Mouse (Mus musculus) cortical plate, adult 2 months (tissue): ENCODE data around the gene Ptgis. TPM values are rescaled to one million over a fixed set of nuclear protein-coding genes. Genes with fewer than 3 reads are reported as not detected.

Source experiments
- H3K27ac ChIP-seq: fragments of 200-500 bp; 2 replicates; pipeline ENCODE4 v1.5.1; 2012; ENCODE audit warnings: low read length, control low read depth, inconsistent platforms; ENCODE audit not compliant: insufficient read depth
- H3K4me1 ChIP-seq: fragments of 200-500 bp; 2 replicates; pipeline ENCODE4 v1.6.1; 2011; ENCODE audit warnings: low read length; ENCODE audit not compliant: control insufficient read depth, insufficient read depth
- H3K4me3 ChIP-seq: fragments of 200-500 bp; 2 replicates; pipeline ENCODE4 v1.5.1; 2011; ENCODE audit warnings: mild to moderate bottlenecking, low read length, control low read depth; ENCODE audit not compliant: insufficient read depth
- CTCF ChIP-seq: fragments of 200-500 bp; IDR thresholded peaks from 2 replicates; pipeline ENCODE4 v1.5.1; 2011; ENCODE audit warnings: mild to moderate bottlenecking, control low read depth, low read length; ENCODE audit not compliant: insufficient read depth; ENCODE audit errors: extremely low read depth
- POLR2A ChIP-seq: fragments of 200-500 bp; IDR thresholded peaks from 2 replicates; pipeline ENCODE4 v1.6.1; 2011; ENCODE audit warnings: mild to moderate bottlenecking, low read length, control low read depth; ENCODE audit not compliant: insufficient read depth; ENCODE audit errors: extremely low read depth
- polyA plus RNA-seq: library from polyadenylated mRNA; depleted of rRNA; stranded (reverse); fragments of >200 nt; gene quantifications from 2 replicates; pipeline ENCODE4 v1.2.3, GENCODE M21; 2012

Gene Ptgis
- polyA plus RNA-seq, 1 experiment, result 2.0 TPM

DNA sequence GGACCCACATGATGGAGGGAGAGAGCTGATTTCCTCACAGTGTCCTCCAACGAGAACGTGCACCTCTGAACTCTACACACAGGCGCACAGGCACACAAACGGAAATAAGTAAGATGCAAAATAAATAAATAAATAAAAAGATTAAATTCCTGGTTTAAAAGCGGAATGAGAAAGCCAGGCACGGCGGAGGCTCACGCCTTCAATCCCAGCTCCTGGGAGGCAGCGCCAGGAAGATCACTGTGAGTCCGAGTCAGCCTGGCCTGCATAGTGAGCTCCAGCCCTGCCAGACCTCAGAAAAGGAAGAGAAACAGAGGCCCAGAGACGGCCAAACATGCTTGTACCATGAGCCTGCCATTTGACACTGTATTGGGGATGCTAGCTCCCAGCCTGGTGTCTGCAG is 23.5 kb upstream of the Ptgis start:
- Histone ChIP-seq H3K4me3 (no peak overlapping the region), H3K4me1 (no peaks in the 10 kb centered on the region), H3K27ac (no peak overlapping the region)
- no peak for TF ChIP-seq CTCF
- no peak for TF ChIP-seq POLR2A

DNA sequence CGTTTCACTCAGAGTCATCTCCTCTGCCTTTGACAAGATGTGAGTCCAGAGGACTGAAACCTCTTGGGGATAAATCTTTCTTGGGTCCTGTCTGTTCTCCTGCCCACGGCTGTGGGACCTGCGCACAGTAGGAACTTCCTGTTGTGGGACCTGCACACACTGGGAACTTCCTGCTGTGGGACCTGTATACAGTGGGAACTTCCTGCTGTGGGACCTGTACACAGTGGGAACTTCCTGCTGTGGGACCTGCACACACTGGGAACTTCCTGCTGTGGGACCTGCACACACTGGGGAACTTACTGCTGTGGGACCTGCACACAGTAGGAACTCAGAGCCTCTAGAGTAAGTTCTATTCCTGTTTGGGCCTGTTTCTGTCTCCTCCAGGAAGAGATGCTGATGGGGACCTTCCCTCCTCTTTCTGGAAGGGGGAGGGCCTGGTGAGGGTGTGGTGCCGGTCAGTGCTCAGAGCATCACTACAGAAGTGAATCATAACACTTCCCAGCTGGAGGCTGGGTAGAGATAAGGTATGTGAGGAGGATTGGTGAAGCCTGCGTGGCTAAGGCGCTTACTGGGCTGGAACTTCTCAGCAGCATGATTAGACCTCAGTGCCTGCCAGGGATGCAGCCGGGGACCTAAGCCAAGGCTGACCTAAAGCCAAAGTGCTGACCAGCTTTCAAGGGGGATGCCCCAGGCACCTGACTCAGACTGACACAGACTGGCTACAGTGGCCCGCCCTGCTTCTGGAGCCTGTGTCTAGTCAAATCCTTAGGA is 22.8 kb upstream of the Ptgis start:
- Histone ChIP-seq H3K4me1 (no peaks in the 10 kb centered on the region), H3K27ac (no peak overlapping the region), H3K4me3 (no peak overlapping the region)
- TF ChIP-seq POLR2A (no peak), CTCF (no peak)

DNA sequence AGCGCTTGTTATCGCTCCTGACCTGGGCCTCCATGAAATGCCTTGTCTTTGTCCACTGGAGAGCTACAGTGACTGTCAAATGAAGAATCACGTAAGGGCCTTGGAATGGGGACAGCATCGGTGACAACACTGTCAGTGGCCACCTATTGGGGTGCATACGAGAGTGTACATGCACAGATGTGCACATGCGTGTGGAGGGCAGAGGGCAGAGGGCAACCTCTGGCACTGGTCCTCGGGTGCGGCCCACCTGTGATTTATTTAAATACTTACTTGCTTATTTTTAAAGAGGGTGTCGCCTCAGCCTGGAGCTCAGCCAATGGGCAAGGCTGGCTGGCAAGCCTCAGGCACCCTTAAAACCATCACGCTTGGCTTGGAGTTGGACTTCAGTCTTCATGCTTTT is 22.0 kb upstream of the Ptgis start:
- Histone ChIP-seq H3K27ac (no peak overlapping the region), H3K4me1 (no peaks in the 10 kb centered on the region), H3K4me3 (no peak overlapping the region)
- no peak for TF ChIP-seq POLR2A
- TF ChIP-seq CTCF, result no peak

DNA sequence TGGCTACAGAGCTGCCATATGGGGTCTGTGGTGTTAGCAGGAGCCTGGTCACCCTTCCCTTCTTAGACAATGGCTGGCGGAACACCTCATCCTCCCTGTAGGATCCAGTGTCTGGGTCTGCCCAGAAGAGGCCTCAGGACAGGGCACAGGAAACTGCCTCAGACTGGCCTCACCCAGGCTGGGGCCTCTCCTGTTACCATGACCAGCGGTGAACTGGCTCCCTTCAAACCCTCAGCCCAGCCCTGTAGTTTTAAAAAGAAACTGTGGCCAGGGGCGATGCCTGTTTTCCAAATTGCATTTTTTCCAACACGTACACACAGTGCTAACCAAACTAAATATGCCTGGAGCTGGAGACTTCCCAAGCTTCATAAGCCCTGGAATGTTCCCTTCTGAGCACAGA is 20.7 kb upstream of the Ptgis start:
- Histone ChIP-seq H3K4me1 (no peaks in the 10 kb centered on the region), H3K4me3 (no peak overlapping the region), H3K27ac (no peak overlapping the region)
- TF ChIP-seq CTCF, result no peak
- TF ChIP-seq POLR2A, result no peak

DNA sequence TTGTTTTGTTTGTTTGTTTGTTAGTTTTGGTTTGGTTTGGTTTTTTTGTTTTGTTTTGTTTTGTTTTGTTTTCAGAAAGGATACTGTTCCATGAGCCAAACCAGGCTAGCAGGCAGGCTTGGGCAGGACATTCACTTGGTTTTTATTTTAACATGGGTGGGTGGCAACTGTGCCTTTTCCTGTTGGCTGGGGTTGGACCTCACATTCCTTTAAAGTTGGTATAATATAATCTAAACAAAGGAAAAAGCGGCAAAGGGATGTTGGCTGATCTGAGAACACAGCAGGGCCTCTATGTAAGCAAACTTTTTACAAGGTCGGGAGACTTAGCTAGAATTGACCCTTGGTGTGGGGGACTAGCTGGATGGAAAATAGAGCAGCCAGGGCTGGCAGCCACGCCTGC is 17.4 kb upstream of the Ptgis start:
- H3K27ac ChIP-seq, result no peak overlapping the region
- H3K4me1 ChIP-seq, result no peaks in the 10 kb centered on the region
- H3K4me3 ChIP-seq, result no peak overlapping the region
- TF ChIP-seq CTCF (no peak), POLR2A (no peak)

DNA sequence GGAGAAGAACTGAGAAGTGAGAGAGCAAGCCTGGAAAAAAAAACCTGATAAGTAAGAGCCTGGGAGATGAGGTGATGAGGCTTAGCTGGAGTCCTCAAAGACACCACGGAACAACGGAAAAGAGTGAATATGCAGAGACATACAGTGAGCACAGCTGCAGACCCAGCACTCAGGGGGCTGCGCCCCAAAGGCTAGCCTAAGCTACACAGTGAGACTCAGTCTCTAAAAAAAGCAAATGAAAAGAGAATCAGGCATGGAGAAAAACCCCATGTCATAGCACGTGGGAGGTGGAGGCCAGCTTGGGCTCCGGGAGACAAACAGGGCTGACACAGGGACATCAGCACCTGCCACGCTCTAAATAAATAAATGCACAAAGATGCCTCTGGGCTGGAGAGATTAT is 14.4 kb upstream of the Ptgis start:
- H3K4me1 ChIP-seq, result no peaks in the 10 kb centered on the region
- TF ChIP-seq POLR2A, result no peak
- TF ChIP-seq CTCF, result no peak
- H3K27ac ChIP-seq, result no peak overlapping the region
- no peak overlapping the region for H3K4me3 ChIP-seq

DNA sequence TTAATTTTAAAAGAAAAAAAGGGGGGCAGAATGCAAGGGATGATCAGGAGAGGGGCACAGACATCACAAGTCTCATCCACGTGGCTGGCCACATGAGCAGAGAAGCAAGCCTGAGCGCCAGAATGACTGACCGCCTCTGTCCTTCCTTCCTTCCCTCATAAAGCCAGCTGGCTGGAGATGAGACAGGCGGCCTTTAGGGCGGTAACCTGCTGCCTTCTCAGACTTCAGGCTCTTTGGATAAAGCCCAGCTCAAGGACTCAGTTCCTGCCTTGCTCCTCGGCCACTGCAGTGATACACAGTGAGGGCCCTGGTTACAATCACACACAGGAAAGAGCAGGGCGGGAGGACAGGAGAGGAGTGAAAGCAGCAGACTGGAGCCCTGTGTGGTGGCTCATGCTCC is 13.8 kb upstream of the Ptgis start:
- no peak for TF ChIP-seq POLR2A
- TF ChIP-seq CTCF, result no peak
- no peak overlapping the region for H3K27ac ChIP-seq
- no peaks in the 10 kb centered on the region for H3K4me1 ChIP-seq
- no peak overlapping the region for H3K4me3 ChIP-seq

DNA sequence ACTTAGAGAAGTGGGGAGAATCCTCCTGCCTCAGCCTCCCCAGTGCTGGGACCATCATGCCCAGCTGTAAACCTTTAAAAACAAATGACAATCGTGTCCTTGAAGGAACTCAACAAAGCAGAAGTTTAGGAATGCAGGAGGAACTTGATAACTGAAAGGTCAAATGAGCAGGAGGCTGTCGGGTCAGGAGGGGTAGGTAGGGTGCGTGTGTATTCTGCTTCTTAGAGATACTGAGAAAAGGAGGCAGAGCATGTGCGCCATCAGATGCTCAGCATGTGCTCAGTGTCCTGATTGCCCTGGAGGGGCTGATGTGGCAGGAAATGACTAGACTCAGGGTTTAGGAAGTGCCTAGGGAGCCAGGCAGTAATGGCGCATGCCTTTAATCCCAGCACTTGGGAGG is 13.1 kb upstream of the Ptgis start:
- Histone ChIP-seq H3K27ac (no peak overlapping the region), H3K4me3 (no peak overlapping the region), H3K4me1 (no peaks in the 10 kb centered on the region)
- TF ChIP-seq POLR2A (no peak), CTCF (no peak)

DNA sequence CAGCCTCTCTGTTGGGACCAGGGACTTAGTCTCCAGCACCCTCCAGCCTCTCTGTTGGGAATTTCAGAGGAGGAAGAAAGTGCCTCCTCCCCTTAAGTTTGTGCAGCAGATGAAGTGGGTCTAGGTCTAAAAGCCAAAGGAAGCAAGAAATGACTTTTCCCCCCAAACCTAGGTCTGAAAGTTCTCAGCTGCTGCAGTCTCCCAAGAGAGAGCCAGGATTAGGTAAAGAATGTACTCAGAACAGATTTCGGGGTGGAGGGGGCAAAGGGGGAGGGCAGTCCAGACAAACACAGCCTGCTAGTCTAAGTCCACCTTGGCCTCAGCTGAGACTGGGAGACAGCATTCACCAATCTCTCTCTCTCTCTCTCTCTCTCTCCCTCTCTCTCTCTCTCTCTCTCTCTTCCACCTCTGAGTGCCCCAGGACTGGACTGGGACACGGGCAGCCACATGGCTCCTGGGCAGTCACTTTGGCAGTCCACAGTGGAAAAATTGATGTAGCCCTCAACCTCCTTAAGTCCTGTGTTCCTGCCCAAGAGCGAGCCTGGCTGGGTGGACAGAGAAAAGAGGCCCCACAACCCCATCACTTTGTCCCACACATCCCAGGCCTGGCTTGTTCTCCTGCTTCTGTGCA is 11.8 kb upstream of the Ptgis start:
- H3K4me1 ChIP-seq, result no peaks in the 10 kb centered on the region
- H3K27ac ChIP-seq, result no peak overlapping the region
- H3K4me3 ChIP-seq, result no peak overlapping the region
- TF ChIP-seq POLR2A (no peak), CTCF (no peak)

DNA sequence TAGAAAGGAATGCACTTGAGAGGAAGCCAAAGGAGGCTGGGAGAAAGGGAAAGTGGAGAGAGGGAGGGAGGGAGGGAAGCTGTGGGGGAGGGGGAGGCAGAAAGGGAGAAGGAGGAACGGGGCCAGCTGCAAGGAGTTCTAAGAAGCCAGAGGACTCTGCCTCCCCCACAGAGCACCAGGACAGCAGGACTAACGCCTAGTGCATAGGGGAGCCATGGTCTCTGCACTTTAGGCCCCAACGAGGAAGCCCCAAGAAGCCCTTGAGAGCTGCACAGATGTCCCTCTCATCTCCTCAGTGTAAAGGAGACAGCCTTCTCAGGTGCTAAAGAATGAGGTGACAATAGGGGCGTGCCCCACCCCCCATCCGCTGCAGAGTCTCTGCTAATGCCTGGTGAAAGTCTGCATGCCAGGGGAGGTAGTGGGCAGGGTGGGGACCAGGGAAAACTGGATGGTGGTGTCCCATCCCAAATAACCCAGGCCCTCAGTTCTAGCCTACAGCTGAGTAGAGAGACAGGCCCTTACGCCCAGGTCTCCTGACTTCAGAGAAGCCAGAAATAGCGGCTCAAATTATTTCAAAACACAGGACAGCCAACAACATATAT is 10.4 kb upstream of the Ptgis start:
- no peak overlapping the region for H3K27ac ChIP-seq
- no peak for TF ChIP-seq POLR2A
- no peak for TF ChIP-seq CTCF
- no peaks in the 10 kb centered on the region for H3K4me1 ChIP-seq

More for the DNA sequence above, 10.4 kb upstream of the Ptgis start:
- H3K4me3 ChIP-seq, result no peak overlapping the region
